Mouse (Mus musculus): Measurements from ENCODE around the gene Mettl13.

DNA sequence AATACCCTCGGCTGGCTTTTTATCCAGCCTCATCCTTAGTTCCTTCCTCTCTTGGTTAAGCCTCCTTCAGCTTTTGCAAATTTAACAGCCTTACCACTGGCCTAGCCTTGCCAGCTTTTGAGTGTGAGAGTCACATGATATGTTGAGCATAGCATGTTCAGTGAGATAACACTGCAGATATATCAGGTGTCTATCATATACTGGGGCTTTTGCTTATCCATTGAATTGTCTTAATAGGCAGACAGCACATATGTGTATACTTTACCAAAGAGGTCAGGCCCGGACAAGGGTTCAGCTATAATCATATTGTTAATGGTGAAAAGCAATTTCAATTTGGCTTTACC, 38.4 kb downstream of the Mettl13 start:
- TF ChIP-seq EP300 (IDR thresholded peaks at IDR 0.05; ENCODE audit: insufficient read depth, low read depth, low read length), result no peak
- no peak for TF ChIP-seq CTCF (IDR thresholded peaks at IDR 0.05; ENCODE audit: low read depth, low read length)
